Mouse (Mus musculus) heart, embryonic 11.5 days (tissue): Measurements from ENCODE around the gene Epb41l1. TPM values are rescaled to one million over a fixed set of nuclear protein-coding genes. Genes with fewer than 3 reads are reported as not detected.

Experiments used
- ATAC-seq: fragments of 200-750 bp; cut with Nextera tagmentation; replicated peaks from 2 replicates; pipeline ENCODE4 v1.8.0; 2017; ENCODE audit warnings: moderate library complexity; ENCODE audit not compliant: insufficient number of reproducible peaks, low FRiP score, low TSS enrichment
- H3K27ac ChIP-seq: fragments of 300-500 bp; sonication (generic); 2 replicates; pipeline ENCODE4 v1.5.1; 2014; ENCODE audit warnings: mild to moderate bottlenecking, low read depth, low read length
- H3K27me3 ChIP-seq: fragments of 300-500 bp; sonication (generic); 2 replicates; pipeline ENCODE4 v1.6.1; 2014; ENCODE audit warnings: mild to moderate bottlenecking, low read length, mixed read lengths; ENCODE audit not compliant: control insufficient read depth, insufficient read depth
- H3K36me3 ChIP-seq: fragments of 300-500 bp; sonication (generic); 2 replicates; pipeline ENCODE4 v1.6.1; 2014; ENCODE audit warnings: mild to moderate bottlenecking, low read length, moderate library complexity, mixed read lengths; ENCODE audit not compliant: control insufficient read depth, insufficient read depth
- H3K4me1 ChIP-seq: fragments of 300-500 bp; sonication (generic); 2 replicates; pipeline ENCODE4 v1.6.1; 2014; ENCODE audit warnings: low read length; ENCODE audit not compliant: control insufficient read depth, insufficient read depth
- H3K4me2 ChIP-seq: fragments of 300-500 bp; sonication (generic); 2 replicates; pipeline ENCODE4 v1.6.1; 2014; ENCODE audit warnings: mild to moderate bottlenecking, moderate library complexity
- H3K4me3 ChIP-seq: fragments of 300-500 bp; sonication (generic); 2 replicates; pipeline ENCODE4 v1.5.1; 2014; ENCODE audit warnings: low read depth, low read length
- H3K9ac ChIP-seq: fragments of 300-500 bp; sonication (generic); 2 replicates; pipeline ENCODE4 v1.6.1; 2014; ENCODE audit warnings: mild to moderate bottlenecking, low read depth, low read length, moderate library complexity
- H3K9me3 ChIP-seq: fragments of 300-500 bp; sonication (generic); replicated peaks from 2 replicates; pipeline ENCODE4 v1.6.1; 2016; ENCODE audit warnings: low read length; ENCODE audit not compliant: control insufficient read depth
- WGBS: fragments of 180-500 bp; shearing (Covaris S2); extraction: QIAGEN DNeasy Blood & Tissue Kit; methylation state at CpG from one replicate; pipeline ENCODE4 v1.1.7; 2014; ENCODE audit not compliant: insufficient replicate concordance; 5-methylcytosine and 5-hydroxymethylcytosine counted together
- polyA plus RNA-seq: library from polyadenylated mRNA; unstranded; fragments of >200 nt; fragmentation: Nextera tagmentation; extraction: Ambion mirVana; gene quantifications from 2 replicates; pipeline ENCODE4 v1.2.1, GENCODE M21; 2014

Epb41l1 gene
- polyA plus RNA-seq, 1 experiment from 2014 or later: 1.6 TPM

DNA sequence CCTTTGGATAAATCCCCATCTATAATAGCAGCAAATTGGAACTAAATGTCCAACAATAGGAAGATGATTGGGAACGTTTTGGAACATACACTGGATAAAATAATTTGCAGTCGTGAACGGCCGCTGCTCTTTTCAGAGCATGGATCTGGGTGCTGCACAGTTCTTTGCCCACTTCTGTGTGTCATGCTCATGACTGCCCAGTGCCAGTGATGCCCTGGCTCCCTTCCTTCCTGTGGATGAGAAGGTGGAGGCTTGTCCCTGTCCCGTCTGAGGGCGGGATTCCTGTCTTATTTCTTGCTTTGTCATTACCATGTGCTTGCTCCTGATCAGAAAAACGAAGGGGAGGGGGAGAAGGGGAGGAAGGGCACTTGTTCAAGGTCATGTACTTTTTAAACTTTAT is 59.6 kb downstream of the Epb41l1 start:
- H3K9me3 ChIP-seq: no peaks in the 10 kb centered on the region
- H3K27ac ChIP-seq: no peak overlapping the region
- 75% methylated on average over 7 of the region's 7 CpGs for WGBS
- peaks cover 10% of the 10 kb centered on the region; the same call in 1 of the 2 replicates for H3K4me1 ChIP-seq
- no peak overlapping the region for H3K4me2 ChIP-seq
- H3K36me3 ChIP-seq: no peaks in the 10 kb centered on the region; the same call in 1 of the 2 replicates
- H3K9ac ChIP-seq: no peak overlapping the region
- H3K27me3 ChIP-seq: peaks cover 9% of the 10 kb centered on the region
- no peak overlapping the region for H3K4me3 ChIP-seq
- no peak for ATAC-seq

- H3K36me3 ChIP-seq: no peaks in the 10 kb centered on the region; the same call in 1 of the 2 replicates
- peaks cover 4% of the 10 kb centered on the region; the same call in 1 of the 2 replicates for H3K27me3 ChIP-seq
- ATAC-seq: no peak
- H3K27ac ChIP-seq: no peak overlapping the region
- no peaks in the 10 kb centered on the region for H3K9me3 ChIP-seq
- no peak overlapping the region for H3K4me3 ChIP-seq
- WGBS: 32% methylated on average over 13 of the region's 13 CpGs
- no peak overlapping the region for H3K9ac ChIP-seq
- 0 out of 2 replicates have a peak, but pooled peaks cover 4% of the 10 kb centered on the region for H3K4me1 ChIP-seq
- no peak overlapping the region for H3K4me2 ChIP-seq
These were observed 61.6 kb downstream of the Epb41l1 start for GRCm38 (mm10) chr2:156482299-156482698.

GRCm38 (mm10) chr2:156482764-156483163 is 62.1 kb downstream of the Epb41l1 start:
- WGBS: 81% methylated on average over 3 of the region's 3 CpGs
- Histone ChIP-seq H3K36me3 (no peaks in the 10 kb centered on the region; the same call in 1 of the 2 replicates), H3K9ac (no peak overlapping the region), H3K4me2 (no peak overlapping the region), H3K27me3 (0 out of 2 replicates have a peak, but pooled peaks cover 2% of the 10 kb centered on the region), H3K4me3 (no peak overlapping the region), H3K9me3 (no peaks in the 10 kb centered on the region), H3K4me1 (0 out of 2 replicates have a peak, but pooled peaks cover 4% of the 10 kb centered on the region), H3K27ac (no peak overlapping the region)
- no peak for ATAC-seq

DNA sequence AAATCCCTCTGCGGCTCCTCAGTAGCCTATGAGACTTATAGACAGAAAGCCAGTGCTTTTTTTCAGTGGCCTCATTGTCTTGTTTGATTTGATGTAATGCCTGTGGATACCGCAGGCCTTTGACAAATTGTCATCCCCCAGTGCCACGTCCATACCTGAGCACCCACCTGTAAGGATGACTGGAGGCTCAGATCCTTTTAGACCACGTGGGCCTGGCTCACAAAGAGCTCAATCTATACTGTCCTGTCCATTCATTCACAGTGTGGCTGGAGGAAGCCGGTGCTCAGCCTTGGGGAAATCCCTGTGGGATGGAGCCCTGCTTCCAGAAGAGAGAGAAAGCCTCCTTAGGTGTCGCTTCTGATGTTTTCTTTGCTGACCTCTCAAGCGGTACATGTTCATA is 62.5 kb downstream of the Epb41l1 start:
- no peak for ATAC-seq
- Histone ChIP-seq H3K4me1 (peaks cover 5% of the 10 kb centered on the region; the same call in 1 of the 2 replicates), H3K27me3 (0 out of 2 replicates have a peak, but pooled peaks cover 2% of the 10 kb centered on the region), H3K27ac (no peak overlapping the region), H3K4me3 (no peak overlapping the region), H3K4me2 (no peak overlapping the region), H3K9me3 (no peaks in the 10 kb centered on the region), H3K36me3 (no peaks in the 10 kb centered on the region; the same call in 1 of the 2 replicates), H3K9ac (no peak overlapping the region)
- WGBS: 87% methylated on average over 7 of the region's 7 CpGs

GRCm38 (mm10) chr2:156486086-156486751 is 65.5 kb downstream of the Epb41l1 start:
- Histone ChIP-seq H3K9me3 (no peaks in the 10 kb centered on the region), H3K4me1 (peaks cover 20% of the 10 kb centered on the region), H3K4me2 (no peak overlapping the region), H3K27ac (no peak overlapping the region), H3K9ac (no peak overlapping the region), H3K4me3 (no peak overlapping the region), H3K27me3 (0 out of 2 replicates have a peak, but pooled peaks cover 2% of the 10 kb centered on the region), H3K36me3 (no peaks in the 10 kb centered on the region; the same call in 1 of the 2 replicates)
- no peak for ATAC-seq
- WGBS: 89% methylated on average over 12 of the region's 12 CpGs

DNA sequence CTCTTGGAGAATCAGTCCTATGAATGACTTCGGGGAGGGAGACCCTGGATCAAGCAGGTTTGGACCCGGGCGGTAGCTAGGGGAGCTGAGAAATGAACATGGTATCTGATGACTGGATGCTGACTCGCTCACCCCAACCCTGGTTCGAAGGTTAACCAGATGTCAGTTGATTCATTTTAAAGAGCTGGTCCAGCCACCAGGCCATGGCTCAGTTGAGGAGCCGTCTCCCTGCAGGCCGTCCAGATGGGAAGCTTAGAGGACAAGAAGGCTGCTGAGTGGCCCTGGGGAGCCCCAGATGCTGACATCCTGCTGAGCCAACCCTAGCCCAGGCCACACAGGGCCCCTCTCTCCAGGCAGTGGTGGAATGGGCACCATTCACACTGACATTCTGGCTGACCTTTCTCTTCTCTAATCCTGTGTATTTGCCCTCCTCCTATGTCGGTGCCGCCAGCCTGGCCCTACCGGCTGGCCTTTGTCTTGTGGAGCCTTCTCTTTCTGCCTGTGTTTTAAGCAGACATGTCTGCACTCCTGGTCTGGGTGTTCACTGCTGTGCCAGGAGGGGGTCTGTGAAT is 67.0 kb downstream of the Epb41l1 start:
- Histone ChIP-seq H3K4me2 (no peak overlapping the region), H3K4me3 (no peak overlapping the region), H3K9ac (no peak overlapping the region), H3K36me3 (no peaks in the 10 kb centered on the region; the same call in 1 of the 2 replicates), H3K27me3 (0 out of 2 replicates have a peak, but pooled peaks cover 2% of the 10 kb centered on the region), H3K9me3 (no peaks in the 10 kb centered on the region), H3K4me1 (peaks cover 22% of the 10 kb centered on the region), H3K27ac (no peak overlapping the region)
- 77% methylated on average over 10 of the region's 10 CpGs for WGBS
- ATAC-seq: no peak

GRCm38 (mm10) chr2:156488166-156488814 is 67.6 kb downstream of the Epb41l1 start:
- Histone ChIP-seq H3K4me3 (no peak overlapping the region), H3K9me3 (no peaks in the 10 kb centered on the region), H3K4me1 (peaks cover 22% of the 10 kb centered on the region), H3K4me2 (no peak overlapping the region), H3K9ac (no peak overlapping the region), H3K27me3 (no peaks in the 10 kb centered on the region), H3K36me3 (no peaks in the 10 kb centered on the region; the same call in 1 of the 2 replicates), H3K27ac (no peak overlapping the region)
- ATAC-seq: no peak
- WGBS: 78% methylated on average over 8 of the region's 8 CpGs

- Histone ChIP-seq H3K27ac (no peak overlapping the region), H3K9ac (no peak overlapping the region), H3K36me3 (no peaks in the 10 kb centered on the region), H3K4me2 (peak overlapping the region; percentile 29), H3K4me3 (no peak overlapping the region), H3K9me3 (no peaks in the 10 kb centered on the region), H3K4me1 (peaks cover 28% of the 10 kb centered on the region), H3K27me3 (no peaks in the 10 kb centered on the region)
- WGBS: 48% methylated on average over 11 of the region's 11 CpGs
- no peak for ATAC-seq
These were observed 69.5 kb downstream of the Epb41l1 start for GRCm38 (mm10) chr2:156490176-156490575.
